Mouse (Mus musculus) cerebellum, adult 9-11 months (tissue): ENCODE measurements around the gene Ttc26.
A peak's percentile ranks its signal among the peaks of the same experiment; 100 is the strongest.
"Not testable (repeated sequence)": the region's sequence is repeated elsewhere in the genome, so short reads cannot be mapped to it uniquely, and the experiment has no call there.

ENCODE experiments used
- DNase-seq: peaks from one replicate; pipeline ENCODE4 v3.0.0; 2022

The Ttc26 gene

DNA sequence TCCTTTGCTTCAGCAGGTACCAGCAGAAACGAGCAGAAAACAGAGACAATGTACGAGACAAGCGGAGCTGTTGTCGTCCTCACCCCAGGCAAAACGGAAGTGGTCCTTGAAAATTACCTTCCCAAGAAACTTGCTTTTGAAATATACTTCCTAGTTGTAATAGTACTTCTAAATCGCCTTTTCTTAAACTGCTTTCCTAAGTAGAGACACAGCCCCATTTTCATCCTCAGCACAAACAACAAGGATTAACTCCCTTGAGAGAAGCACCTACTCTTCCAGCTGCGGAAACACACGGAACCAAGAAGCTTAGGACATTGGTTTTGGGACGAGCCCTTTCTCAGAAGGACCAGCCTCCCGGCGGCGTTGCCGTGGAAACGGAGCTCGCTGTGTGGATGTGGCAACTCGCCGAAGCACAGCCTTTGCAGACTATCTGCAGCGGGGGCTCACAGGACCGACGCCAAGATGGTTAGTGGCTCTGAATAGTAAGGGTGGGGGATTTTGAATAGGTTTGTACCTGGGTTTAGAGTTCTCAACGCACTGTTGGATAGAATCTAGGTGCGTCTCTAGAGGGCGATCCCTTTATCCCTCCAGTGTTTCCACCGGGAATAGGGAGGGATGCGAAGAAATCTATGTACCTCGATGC, at the start of gene Ttc26:
Ttc26 (plus strand) TSS at position 341 of the 643 bp plus-strand sequence.
- peak; percentile 79 for DNase-seq

DNA sequence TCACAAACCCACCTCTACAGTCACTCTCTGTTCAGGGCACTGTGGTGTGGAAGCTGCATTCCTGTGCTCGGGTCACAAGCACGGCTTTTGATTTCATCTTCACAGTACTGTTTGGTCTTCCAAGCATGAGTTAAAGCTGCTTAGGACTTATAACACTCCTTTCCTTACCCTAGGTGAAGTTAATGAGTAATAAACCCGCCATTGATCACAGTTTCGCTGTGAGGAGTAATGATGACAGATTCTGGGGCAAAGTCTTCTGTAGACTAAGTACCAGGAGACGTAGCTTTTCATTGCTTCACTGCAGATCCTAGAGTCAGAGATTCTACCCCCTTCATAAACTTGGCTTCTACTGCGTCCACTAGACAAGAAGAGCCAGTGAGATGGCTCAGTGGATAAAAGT, 46.0 kb upstream of the Ttc26 start:
- no peak for DNase-seq

DNA sequence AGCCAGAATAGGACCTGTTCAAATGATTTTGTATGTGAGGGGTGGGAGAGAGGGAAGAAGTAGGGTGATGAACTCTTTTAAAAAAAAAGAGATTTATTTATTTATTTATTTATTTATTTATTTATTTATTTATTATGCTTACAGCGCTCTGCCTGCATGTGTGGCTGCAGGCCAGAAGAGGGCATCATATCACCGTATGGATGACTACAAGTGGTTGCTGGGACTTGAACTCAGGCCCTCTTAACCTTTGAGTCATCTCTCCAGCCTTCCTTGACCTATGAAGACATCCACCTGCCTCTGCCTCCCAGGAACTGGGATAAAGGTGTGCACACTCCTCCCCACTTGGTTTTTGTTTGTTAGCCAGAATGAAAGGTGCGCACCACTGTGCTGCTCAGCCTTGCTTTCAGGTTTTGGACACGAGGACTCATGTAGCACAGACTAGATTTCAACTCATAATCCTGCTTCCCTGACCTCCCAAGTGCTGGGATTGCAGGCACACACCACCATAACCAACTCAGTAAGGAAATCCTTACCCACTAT, 44.0 kb upstream of the Ttc26 start:
- no peak for DNase-seq

DNA sequence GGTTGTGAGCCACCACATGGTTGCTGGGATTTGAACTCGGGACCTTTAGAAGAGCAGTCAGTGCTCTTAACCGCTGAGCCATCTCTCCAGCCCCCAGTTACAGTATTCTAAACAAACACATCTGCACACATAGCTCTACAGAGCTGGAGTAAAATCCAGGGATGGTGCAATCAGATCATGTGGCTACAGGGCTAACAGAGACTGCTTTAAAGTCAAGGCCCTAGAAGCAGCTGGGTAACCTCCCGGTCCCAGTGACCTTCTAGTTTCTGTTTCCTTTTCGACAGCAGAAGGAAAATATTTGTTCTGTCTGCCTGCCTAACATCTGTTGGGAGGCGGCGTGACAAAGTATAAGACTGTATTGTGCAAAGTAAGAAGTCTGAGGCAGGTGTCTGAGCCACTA, 43.3 kb upstream of the Ttc26 start:
- DNase-seq, result no peak

DNA sequence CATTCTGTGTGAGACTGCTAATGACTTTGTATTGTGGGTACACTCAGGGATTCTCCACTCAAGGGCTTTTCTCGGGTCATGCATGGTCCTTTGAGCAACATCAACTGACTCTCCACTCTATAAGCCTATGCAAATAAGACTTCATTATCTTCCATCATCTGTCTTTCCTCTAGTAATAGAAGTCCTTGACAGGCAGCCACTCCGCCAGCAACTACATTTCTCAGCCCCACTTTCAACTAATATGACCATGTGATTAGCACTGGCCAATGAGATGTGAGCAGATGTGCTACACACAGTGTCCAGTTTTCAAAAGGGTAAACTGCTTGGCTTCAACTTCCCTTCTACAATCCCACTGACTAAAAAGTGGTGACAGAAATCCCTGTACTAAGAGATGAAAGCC, 42.2 kb upstream of the Ttc26 start:
- DNase-seq, result no peak

DNA sequence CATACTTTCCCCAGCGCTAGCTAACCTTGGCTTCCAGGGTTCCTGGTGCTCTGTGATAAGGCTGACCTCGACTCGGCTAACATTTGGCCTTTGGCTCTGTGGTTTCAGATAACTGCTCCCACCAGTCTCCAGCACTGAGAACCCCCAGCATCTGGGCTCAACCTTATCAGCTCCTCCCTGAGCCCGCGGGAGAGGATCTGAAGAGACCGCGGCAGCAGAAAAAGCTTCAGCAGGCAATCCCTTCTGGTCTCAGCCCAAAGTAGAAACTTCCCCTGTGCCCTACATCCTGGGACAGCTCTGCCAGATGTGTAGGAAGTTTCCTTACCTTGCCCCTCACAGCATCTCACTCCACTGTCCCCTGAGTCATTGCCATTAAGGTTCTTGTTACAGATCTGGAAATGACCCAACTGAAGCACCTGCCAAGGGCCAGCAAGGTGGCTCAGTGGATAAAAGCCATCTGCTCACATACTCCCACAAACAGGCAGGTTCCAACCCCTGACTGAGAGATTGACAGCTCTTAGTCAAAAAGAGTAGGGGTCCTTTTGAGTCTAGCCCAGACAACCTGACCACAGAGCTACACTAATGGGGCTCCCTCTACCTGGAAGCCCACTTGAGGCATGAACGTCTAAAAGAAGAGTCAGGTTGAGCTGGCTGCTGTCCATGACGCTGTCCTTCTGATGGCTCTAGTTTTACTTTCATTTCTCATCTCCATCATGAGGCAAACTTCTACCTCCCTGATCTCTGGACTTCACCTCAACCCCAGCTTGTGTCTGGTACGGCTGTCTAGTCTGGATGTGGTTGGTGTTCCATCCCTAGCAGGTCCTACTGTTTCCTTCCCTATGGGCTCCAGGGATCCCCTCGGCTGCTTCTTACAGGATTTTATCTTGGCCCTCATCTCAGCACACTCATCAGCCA, 39.3 kb upstream of the Ttc26 start:
- DNase-seq, result peak; percentile 75

DNA sequence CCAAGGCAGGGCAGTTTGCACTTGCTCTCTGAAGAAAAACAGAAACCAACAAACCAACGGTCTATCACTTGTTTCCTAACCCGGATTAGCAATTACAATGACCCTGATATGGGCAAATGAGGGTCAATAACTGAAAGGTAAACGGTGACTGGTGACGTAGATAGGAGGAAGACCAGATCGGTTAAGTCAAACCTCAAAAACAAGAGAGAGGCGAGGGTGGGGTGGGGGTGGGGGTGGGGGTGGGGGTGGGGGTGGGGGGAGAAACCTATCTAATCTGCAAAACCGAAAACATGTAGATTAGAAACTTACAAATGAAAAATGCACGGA, 38.6 kb upstream of the Ttc26 start:
- no peak for DNase-seq

DNA sequence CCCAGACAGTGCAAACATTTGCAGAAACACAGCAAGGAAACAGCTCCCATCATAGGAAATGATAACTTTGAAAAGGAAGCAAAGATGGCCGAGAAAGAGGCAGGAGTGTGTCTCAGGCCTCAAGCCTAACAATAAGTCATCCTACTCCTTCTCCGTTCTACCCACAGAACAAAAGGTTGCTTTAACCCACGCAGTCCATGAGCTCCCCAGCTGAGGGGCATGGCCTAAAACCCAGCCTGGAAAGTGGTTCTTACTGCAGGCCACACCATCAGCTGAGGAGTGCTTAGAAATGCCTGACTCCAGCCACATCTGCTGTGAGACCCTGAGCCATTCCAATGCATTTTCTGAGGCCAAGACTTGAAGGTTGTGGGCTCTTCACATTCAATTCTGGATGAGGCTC, 37.7 kb upstream of the Ttc26 start:
- no peak for DNase-seq

DNA sequence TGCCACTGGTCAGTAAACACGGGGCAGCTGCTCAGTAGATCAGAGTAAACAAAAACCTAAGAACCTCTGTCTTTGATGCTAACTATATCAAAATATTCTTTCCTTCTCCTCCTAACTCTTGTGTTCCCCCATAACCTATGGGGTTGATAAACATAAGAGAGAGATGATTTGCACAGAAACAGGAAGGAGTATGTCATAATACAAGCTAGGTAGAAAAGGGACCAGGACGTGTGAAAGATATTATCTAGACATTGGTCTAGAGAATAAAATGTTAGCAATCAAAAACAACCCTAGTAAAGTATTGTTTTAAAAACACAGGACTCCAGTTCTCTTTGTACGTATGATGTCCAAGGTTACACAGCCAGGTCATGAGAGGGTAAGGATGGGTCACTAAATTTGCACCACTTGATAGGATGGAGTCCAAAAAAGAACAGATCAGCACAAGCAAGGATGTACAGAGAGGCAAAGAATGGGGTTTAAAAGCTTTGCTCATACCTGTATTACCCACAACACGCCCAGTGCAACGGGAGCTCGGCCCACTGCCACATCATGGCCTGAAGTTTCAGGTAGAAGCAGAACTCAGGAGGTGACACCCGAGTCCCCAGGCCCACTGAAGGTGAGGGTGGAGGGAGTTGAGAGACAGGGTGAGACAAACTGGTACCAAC, 37.1 kb upstream of the Ttc26 start:
- DNase-seq, result no peak

DNA sequence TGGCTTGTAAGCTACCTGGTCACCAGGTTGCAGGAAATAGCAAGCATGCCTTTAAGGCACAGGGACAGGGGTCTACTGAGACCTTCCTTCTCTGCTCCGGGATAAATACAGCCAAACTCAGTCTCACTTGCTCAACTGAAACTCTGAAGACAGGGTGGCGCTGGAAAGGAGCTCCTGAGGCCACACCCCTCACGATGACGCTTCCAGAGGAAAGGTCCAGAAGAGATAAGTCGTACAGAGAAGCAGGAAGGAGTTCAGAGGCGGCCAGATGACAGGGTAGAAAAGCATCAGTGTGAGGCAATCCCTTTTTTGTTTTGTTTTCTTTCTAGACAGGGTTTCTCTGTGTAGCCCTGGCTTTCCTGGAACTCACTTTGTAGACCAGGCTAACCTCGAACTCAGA, 35.5 kb upstream of the Ttc26 start:
- no peak for DNase-seq

DNA sequence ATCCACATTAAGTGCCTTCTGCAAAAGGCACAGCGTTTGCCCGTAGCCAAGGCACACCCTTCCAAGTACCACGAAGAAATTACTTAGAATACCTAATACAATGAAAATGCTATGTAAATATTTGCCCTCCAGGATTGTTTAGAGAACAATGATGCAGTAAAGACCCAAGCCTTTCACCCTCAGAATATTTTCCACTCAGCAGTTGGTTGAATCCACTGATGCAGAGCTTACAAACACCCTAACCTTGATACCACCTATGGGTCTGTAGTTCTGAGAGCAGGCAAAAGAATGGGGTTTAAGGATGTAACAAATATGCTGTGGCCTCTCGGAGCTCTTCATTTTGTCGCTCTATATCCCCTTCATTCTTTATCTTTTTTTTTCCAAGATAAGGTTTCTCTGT, 33.4 kb upstream of the Ttc26 start:
- DNase-seq, result no peak

DNA sequence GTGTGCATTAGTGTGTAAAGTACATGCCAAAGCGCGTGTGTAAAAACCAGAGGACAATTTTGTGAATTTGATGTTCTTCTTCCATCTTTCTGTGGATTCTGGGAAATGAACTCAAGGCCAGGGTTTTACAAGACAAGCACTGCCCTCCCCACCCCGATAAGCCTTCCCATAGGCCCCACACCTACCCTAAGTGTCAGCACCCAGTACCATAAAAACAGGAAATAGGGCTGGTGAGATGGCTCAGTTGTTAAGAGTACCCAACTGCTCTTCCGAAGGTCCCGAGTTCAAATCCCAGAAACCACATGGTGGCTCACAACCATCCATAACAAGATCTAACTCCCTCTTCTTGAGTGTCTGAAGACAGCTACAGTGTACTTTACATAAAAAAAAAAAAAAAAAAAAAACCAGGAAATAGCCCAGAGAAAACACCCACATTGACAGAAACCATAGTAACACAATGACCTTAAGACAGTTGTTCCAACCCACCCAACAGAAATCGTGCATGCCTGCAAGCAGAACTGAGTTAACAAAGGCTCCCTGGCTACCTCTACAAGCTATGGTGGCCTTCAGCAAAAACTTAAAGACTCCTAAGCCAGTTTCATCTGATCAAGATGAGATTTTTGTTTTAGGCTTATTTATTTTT, 32.3 kb upstream of the Ttc26 start:
- DNase-seq, result no peak

DNA sequence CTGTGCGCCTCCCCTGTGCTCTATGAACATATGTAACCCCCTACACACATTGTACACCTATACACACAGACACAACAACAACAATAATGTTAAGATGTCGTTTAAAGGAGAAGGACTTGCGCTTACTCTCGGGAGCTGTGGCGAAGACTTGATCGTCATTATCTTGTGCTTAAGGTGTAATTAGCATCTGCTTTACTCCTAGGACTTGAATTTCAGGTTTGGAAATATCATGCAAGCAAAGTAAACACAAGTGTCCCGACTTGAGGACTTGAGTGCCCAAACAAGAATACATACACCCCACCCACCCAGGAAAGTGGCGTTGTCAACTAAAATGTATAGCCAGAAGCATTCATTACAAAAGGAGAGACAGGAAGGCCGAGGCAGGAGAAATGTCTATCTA, 31.5 kb upstream of the Ttc26 start:
- DNase-seq, result no peak

DNA sequence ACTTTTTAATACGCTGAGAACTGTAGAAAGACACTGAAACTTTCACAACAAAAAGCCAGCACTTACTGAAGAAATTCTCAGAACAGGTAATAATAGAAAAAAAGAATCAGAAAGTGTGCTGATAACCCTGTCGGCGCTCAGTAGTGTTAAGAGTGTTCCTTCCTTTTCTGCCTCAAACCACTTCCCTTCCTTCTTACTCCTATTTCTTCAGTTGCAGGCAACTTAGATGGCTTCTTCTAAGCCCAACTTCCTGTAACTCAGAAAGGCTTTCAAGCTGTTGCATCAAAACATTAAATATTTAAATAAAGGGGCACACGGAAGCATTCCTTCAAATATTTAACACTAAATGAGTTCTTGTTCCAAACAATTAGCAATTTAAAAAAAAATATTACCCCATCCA, 29.3 kb upstream of the Ttc26 start:
- DNase-seq, result no peak

DNA sequence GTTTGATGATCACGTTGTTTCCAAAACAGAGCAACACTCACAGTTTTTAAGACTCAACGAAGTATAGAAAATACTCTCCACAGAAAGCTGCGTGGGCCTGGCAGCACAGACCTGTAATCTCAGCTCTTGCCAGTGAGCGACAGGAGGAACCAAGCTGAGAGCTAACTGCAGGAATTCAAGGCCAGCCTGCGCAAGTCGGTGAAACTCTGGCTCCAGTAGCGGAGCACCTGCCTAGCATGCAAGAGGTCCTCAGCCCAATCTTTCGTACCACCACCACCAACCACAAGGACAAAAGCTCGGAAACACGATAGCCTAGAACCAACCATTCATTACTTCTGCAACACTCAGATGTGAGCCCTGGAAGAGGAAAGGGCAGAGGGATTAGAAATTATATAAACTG, 28.8 kb upstream of the Ttc26 start:
- no peak for DNase-seq

DNA sequence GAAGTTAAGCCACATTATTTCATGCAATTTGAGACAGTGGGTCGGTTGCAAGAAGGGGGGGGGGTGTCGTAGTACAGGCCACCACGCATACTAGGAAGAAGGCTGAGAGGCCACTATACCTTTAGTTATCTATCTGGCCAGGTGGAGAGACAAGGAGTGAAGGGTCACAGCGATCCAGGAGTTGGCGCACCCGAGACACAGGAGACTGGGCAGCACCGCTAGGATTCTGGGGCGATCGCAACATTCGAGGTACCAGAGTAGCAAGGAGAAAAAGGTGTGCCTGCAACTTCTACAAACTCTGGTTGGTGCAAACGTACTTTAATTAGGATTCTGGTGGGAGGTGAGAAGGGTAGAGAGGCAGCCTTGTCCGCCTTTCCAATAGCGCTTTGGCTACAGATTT, 28.1 kb upstream of the Ttc26 start:
- DNase-seq, result no peak

DNA sequence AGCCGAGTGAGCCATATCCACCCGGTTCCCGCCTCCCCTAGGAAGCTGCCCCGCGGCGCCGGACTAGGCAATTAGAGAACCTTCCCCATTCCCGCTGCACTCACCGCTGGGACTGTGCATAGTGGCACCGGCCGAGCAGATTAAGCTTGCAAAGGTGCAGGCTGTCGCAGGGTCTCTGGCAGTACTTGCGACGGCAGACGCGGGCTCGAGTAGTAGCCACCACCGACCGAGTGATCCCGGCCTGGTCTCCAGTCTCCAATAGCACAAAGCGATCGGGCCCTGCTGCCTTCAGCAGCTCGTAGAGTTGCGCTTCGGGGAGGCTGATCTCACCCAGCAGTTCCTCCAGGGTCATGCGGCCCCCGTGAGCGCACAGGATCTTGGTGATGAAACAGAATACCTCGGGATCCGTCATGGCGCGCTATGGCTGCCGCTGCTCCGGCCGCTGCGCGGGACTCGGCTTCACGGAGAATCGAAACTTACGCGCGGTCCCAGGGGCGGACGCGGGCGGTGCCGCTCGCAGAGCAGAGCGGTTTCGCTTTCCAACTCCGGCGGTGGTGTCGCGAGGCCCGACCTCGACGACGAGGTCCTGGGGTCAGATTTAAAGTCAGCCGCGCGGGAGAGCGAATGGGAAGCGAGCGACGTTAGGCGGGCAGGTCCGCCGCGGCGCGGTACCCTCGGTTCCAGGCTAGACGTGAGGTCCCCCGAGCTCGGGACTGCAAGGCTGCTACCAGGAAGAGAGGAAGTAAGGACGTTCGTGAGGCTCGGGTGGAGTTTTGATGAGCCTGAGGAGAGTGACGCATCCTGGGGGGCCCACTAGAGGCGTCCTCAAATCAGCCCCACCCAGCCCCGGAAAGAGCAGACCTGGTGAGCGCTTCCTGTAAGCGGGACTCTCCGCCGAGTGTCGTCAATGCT, 27.2 kb upstream of the Ttc26 start, which contains the start of gene Zc3hav1:
Zc3hav1 (minus strand) TSS at position 793 of the 912 bp plus-strand sequence.
- peak; percentile 14 for DNase-seq

DNA sequence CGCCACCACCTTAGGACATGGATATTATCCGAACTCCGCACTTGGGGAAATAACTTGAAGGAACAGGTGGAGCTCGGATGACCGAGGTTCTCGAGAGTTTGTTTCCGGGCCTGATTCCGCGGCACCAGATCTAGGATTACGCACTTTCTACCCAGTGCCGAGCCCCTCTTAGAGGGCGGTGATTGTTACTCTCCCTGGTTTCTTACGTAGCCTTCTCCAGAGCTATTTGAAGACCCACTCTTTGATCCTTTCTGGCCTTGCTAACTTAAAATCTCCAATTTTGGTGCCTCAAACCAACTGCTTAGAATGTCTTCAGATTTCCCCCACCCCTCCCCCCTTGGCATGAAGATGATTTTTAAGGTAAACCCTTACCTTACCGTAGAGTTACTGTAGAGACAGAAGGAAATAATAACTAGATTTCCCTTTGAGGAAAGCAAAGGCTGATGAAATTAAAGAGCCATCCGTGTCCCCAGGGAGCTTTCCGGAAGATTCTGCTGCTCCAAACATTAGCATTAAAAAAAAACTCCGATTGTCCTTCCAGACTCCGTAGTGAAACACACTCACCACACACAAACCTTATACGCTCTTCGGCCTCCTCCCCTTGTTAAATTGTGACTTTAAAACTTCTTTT, 26.4 kb upstream of the Ttc26 start:
- no peak for DNase-seq

DNA sequence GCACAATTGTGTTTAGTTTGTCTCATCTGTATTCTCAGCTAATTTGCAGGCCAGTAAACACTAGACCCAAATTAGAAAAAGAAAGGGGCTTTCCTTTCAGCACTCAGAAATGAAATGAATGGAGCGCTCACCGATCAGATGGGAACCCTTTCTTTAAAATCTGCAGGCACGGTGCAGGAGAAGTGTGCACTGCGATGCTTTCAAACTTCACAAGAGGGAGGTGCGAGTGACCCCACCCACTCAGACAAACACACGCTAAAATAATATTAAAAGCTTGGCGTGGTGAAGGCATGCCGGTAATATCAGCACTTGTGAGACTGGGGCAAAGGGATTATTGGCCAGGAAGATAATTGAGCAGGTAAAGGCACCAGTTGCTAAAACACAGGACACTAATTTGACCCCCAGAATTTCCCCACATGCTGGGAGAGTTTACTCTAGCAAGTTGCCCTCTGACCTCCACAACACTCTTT, 25.9 kb upstream of the Ttc26 start:
- no peak for DNase-seq

DNA sequence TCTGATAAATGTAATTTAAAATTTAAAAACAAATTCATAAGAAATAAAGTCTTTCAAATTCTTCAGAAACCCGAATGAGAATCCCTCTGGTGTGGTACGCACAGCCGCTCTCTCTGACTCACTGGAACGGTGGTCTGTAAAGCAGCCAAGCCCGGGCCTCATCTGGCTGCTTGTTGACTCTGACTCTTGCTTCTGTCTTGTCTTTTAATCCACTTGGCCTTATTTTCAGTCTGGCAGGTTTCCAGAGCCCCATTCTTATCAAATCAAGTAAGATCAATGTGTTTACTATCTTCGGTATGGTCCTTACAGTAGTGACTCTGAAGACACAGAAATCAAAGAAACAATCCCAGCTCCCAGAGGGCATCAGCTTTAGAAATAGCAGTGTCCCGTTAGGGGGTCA, 25.4 kb upstream of the Ttc26 start:
- DNase-seq, result no peak

DNA sequence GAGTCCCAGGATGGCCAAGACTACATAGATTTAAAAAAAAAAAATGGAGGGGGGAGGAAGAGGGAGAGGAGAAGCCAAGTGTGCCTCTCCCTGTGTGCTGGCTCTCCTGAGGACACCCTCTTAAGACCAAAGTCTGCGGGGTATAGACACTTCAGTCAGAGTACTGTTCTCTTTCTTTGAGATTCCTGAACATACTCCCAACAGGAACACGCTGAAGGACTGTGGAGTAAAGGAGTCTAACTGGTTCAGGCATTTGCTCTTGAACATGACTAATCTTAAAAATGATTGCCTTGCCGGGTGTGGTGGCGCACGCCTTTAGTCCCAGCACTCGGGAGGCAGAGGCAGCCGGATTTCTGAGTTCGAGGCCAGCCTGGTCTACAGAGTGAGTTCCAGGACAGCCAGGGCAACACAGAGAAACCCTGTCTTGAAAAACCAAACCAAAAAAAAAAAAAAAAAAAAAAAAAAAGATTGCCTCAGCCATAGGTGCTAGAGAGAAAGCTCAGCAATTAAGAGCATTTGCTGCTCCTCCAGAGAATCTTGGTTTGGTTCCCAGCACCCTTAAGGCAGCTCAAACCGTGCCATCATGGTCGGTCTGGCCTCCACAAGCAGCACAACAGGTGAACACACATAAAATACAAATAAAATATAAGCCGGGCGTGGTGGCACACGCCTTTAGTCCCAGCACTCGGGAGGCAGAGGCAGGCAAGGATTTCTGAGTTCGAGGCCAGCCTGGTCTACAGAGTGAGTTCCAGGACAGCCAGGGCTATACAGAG, 24.4 kb upstream of the Ttc26 start:
- not testable (repeated sequence) for DNase-seq
